Mouse (Mus musculus) lung, embryonic 15.5 days (tissue): Measurements from ENCODE around the gene Il11. TPM values are rescaled to one million over a fixed set of nuclear protein-coding genes. Genes with fewer than 3 reads are reported as not detected.

ENCODE experiments used
- ATAC-seq: fragments of 200-750 bp; cut with Nextera tagmentation; 2 replicates; pipeline ENCODE4 v1.8.0; 2017; ENCODE audit warnings: moderate number of reproducible peaks, borderline replicate concordance; ENCODE audit not compliant: low FRiP score, low TSS enrichment; ENCODE audit errors: extremely low read depth
- H3K27ac ChIP-seq: fragments of 300-500 bp; sonication (generic); 2 replicates; pipeline ENCODE4 v1.5.1; 2015; ENCODE audit warnings: moderate library complexity, mild to moderate bottlenecking, inconsistent platforms
- H3K27me3 ChIP-seq: fragments of 300-500 bp; sonication (generic); 2 replicates; pipeline ENCODE4 v1.6.1; 2015; ENCODE audit warnings: inconsistent platforms
- H3K36me3 ChIP-seq: fragments of 300-500 bp; sonication (generic); 2 replicates; pipeline ENCODE4 v1.6.1; 2015; ENCODE audit warnings: inconsistent platforms
- H3K4me1 ChIP-seq: fragments of 300-500 bp; sonication (generic); 2 replicates; pipeline ENCODE4 v1.6.1; 2015; ENCODE audit warnings: inconsistent platforms
- H3K4me2 ChIP-seq: fragments of 300-500 bp; sonication (generic); 2 replicates; pipeline ENCODE4 v1.6.1; 2015; ENCODE audit warnings: inconsistent platforms, mild to moderate bottlenecking, moderate library complexity
- H3K4me3 ChIP-seq: fragments of 300-500 bp; sonication (generic); 2 replicates; pipeline ENCODE4 v1.5.1; 2015; ENCODE audit warnings: mild to moderate bottlenecking, inconsistent platforms
- H3K9ac ChIP-seq: fragments of 300-500 bp; sonication (generic); 2 replicates; pipeline ENCODE4 v1.6.1; 2015; ENCODE audit warnings: inconsistent platforms
- H3K9me3 ChIP-seq: fragments of 300-500 bp; sonication (generic); 2 replicates; pipeline ENCODE4 v1.6.1; 2016; ENCODE audit warnings: inconsistent platforms
- WGBS: fragments of 180-500 bp; shearing (Covaris S2); methylation state at CpG from one replicate; pipeline ENCODE4 v1.1.7; 2015; 5-methylcytosine and 5-hydroxymethylcytosine counted together
- polyA plus RNA-seq: library from polyadenylated mRNA; unstranded; fragments of >200 nt; fragmentation: Nextera tagmentation; extraction: Ambion mirVana; gene quantifications from 2 replicates; pipeline ENCODE4 v1.2.1, GENCODE M21; 2015

Gene Il11
- polyA plus RNA-seq, 1 experiment from 2014 or later = 0.19 TPM

GRCm38 (mm10) chr7:4739041-4739543, 43.6 kb downstream of the Il11 start:
- no peaks in the 10 kb centered on the region for H3K27me3 ChIP-seq
- peak overlapping the region; percentile 51 for H3K4me2 ChIP-seq
- WGBS = 54% methylated on average over 10 of the region's 10 CpGs
- 0 out of 2 replicates have a peak overlapping the region, but pooled peaks have one; percentile 0 for H3K9ac ChIP-seq
- ATAC-seq = no peak
- H3K4me1 ChIP-seq = peaks cover 33% of the 10 kb centered on the region
- peak overlapping the region; percentile 37 for H3K27ac ChIP-seq
- H3K9me3 ChIP-seq = no peaks in the 10 kb centered on the region
- no peaks in the 10 kb centered on the region; the same call in 1 of the 2 replicates for H3K36me3 ChIP-seq
- peak overlapping the region; percentile 39 for H3K4me3 ChIP-seq

GRCm38 (mm10) chr7:4732968-4733392, 49.7 kb downstream of the Il11 start:
- H3K4me1 ChIP-seq = no peaks in the 10 kb centered on the region
- no peak overlapping the region for H3K9ac ChIP-seq
- 0 out of 2 replicates have a peak, but pooled peaks cover 2% of the 10 kb centered on the region for H3K27me3 ChIP-seq
- H3K27ac ChIP-seq = no peak overlapping the region
- no peaks in the 10 kb centered on the region for H3K9me3 ChIP-seq
- no peak for ATAC-seq
- 49% methylated on average over 6 of the region's 6 CpGs for WGBS
- no peak overlapping the region for H3K4me3 ChIP-seq
- no peak overlapping the region for H3K4me2 ChIP-seq
- H3K36me3 ChIP-seq = no peaks in the 10 kb centered on the region

GRCm38 (mm10) chr7:4731090-4731489, 51.6 kb downstream of the Il11 start:
- WGBS = 79% methylated on average over 5 of the region's 5 CpGs
- no peaks in the 10 kb centered on the region for H3K9me3 ChIP-seq
- H3K27me3 ChIP-seq = 0 out of 2 replicates have a peak, but pooled peaks cover 2% of the 10 kb centered on the region
- H3K9ac ChIP-seq = no peak overlapping the region
- no peak overlapping the region for H3K4me2 ChIP-seq
- H3K4me3 ChIP-seq = no peak overlapping the region
- no peaks in the 10 kb centered on the region for H3K4me1 ChIP-seq
- H3K27ac ChIP-seq = no peak overlapping the region
- no peaks in the 10 kb centered on the region for H3K36me3 ChIP-seq
- no peak for ATAC-seq

- Histone ChIP-seq H3K9me3 (no peaks in the 10 kb centered on the region), H3K9ac (no peak within 1 kb of the TSS), H3K27me3 (no peaks in the 10 kb centered on the region), H3K4me3 (no peak within 1 kb of the TSS), H3K4me1 (no peaks in the 10 kb centered on the region), H3K36me3 (no peaks in the 10 kb centered on the region), H3K27ac (no peak within 1 kb of the TSS), H3K4me2 (no peak within 1 kb of the TSS)
- WGBS = 59% methylated on average over 7 of the region's 7 CpGs
- no peak for ATAC-seq
Observed at GRCm38 (mm10) chr7:4725169-4725568, 57.5 kb downstream of the Il11 start, which contains the start of gene Tmem150b. Gene Tmem150b, minus strand, starts transcription at chr7:4725249.

GRCm38 (mm10) chr7:4724359-4724758, 58.3 kb downstream of the Il11 start:
- WGBS = 24% methylated on average over 3 of the region's 3 CpGs
- no peak overlapping the region for H3K9ac ChIP-seq
- H3K4me3 ChIP-seq = no peak overlapping the region
- no peaks in the 10 kb centered on the region for H3K9me3 ChIP-seq
- no peaks in the 10 kb centered on the region for H3K27me3 ChIP-seq
- ATAC-seq = no peak
- no peaks in the 10 kb centered on the region for H3K36me3 ChIP-seq
- no peak overlapping the region for H3K27ac ChIP-seq
- no peaks in the 10 kb centered on the region for H3K4me1 ChIP-seq
- no peak overlapping the region for H3K4me2 ChIP-seq

GRCm38 (mm10) chr7:4723508-4723907, 59.2 kb downstream of the Il11 start:
- no peaks in the 10 kb centered on the region for H3K36me3 ChIP-seq
- 41% methylated on average over 12 of the region's 12 CpGs for WGBS
- no peaks in the 10 kb centered on the region for H3K4me1 ChIP-seq
- ATAC-seq = peak; percentile 42; the same call in 1 of the 2 replicates
- peak overlapping the region; percentile 54 for H3K4me2 ChIP-seq
- H3K27ac ChIP-seq = no peak overlapping the region
- no peaks in the 10 kb centered on the region for H3K9me3 ChIP-seq
- no peaks in the 10 kb centered on the region for H3K27me3 ChIP-seq
- peak overlapping the region; percentile 31 for H3K4me3 ChIP-seq
- H3K9ac ChIP-seq = no peak overlapping the region

Other genes starting within 250 kb of the Il11 start
- gene Syt5, start 235.3 kb downstream of the Il11 start, polyA plus RNA-seq = 4.8 and 5.7 TPM in 2 replicates
- gene Ptprh, start 178.8 kb downstream of the Il11 start, polyA plus RNA-seq = not detected in 2 replicates
- 0.76 and 1.00 TPM in 2 replicates for gene Tmem86b, start 151.4 kb downstream of the Il11 start, polyA plus RNA-seq
- 9.0 and 9.2 TPM in 2 replicates for gene Ppp6r1, start 123.8 kb downstream of the Il11 start, polyA plus RNA-seq
- gene Hspbp1, start 97.8 kb downstream of the Il11 start, polyA plus RNA-seq = 99.4 and 99.6 TPM in 2 replicates
- 0.87 and 1.1 TPM in 2 replicates for gene Brsk1, start 92.3 kb downstream of the Il11 start, polyA plus RNA-seq
- 0.07 and 0.10 TPM in 2 replicates for gene Tmem150b, start 57.6 kb downstream of the Il11 start, polyA plus RNA-seq
- 53.9 and 60.3 TPM in 2 replicates for gene Kmt5c, start 42.7 kb downstream of the Il11 start, polyA plus RNA-seq
- gene Cox6b2, start 29.8 kb downstream of the Il11 start, polyA plus RNA-seq = 62.9 and 64.1 TPM in 2 replicates
- gene Fam71e2, start 11.6 kb downstream of the Il11 start, polyA plus RNA-seq = not detected in 2 replicates
- 0.57 and 0.76 TPM in 2 replicates for gene Tmem190, start 78 bp upstream of the Il11 start, polyA plus RNA-seq
- gene Tmem238, start 6.8 kb upstream of the Il11 start, polyA plus RNA-seq = 20.8 and 21.4 TPM in 2 replicates
- 314 and 334 TPM in 2 replicates for gene Rpl28, start 10.0 kb upstream of the Il11 start, polyA plus RNA-seq
- 409 and 411 TPM in 2 replicates for gene Ube2s, start 29.7 kb upstream of the Il11 start, polyA plus RNA-seq
- 0.94 and 1.3 TPM in 2 replicates for gene Shisa7, start 61.8 kb upstream of the Il11 start, polyA plus RNA-seq
- 10.6 and 12.3 TPM in 2 replicates for gene Isoc2b, start 87.4 kb upstream of the Il11 start, polyA plus RNA-seq
- 0.63 and 0.81 TPM in 2 replicates for gene Isoc2a, start 94.3 kb upstream of the Il11 start, polyA plus RNA-seq
- 0.16 TPM in 1 of 2 replicates, not detected in the other for gene Gm36210, start 123.7 kb upstream of the Il11 start, polyA plus RNA-seq
- 3.2 and 3.4 TPM in 2 replicates for gene Zfp628, start 132.4 kb upstream of the Il11 start, polyA plus RNA-seq
- gene Nat14, start 139.2 kb upstream of the Il11 start, polyA plus RNA-seq = 2.8 and 3.7 TPM in 2 replicates
- gene Ssc5d, start 142.9 kb upstream of the Il11 start, polyA plus RNA-seq = 1.6 and 2.2 TPM in 2 replicates
- gene Sbk2, start 181.5 kb upstream of the Il11 start, polyA plus RNA-seq = 0.39 and 1.2 TPM in 2 replicates
- gene Sbk3, start 188.3 kb upstream of the Il11 start, polyA plus RNA-seq = 0.52 and 0.77 TPM in 2 replicates
- gene Zfp579, start 213.3 kb upstream of the Il11 start, polyA plus RNA-seq = 31.5 and 32.0 TPM in 2 replicates
- gene Zfp524, start 231.6 kb upstream of the Il11 start, polyA plus RNA-seq = 15.8 TPM in 2 replicates
- 45.5 and 47.3 TPM in 2 replicates for gene Fiz1, start 231.8 kb upstream of the Il11 start, polyA plus RNA-seq
- 1.2 TPM in 1 of 2 replicates, not detected in the other for gene Gm44973, start 232.6 kb upstream of the Il11 start, polyA plus RNA-seq
- gene Zfp865, start 237.5 kb upstream of the Il11 start, polyA plus RNA-seq = 6.4 and 6.7 TPM in 2 replicates
- 7.0 and 7.6 TPM in 2 replicates for gene Ccdc106, start 237.7 kb upstream of the Il11 start, polyA plus RNA-seq